Mouse (Mus musculus): ENCODE results near the gene Exosc7. TPM values are rescaled to one million over a fixed set of nuclear protein-coding genes. Genes with fewer than 3 reads are reported as not detected.

Exosc7 gene
- 98.0 and 105 TPM in 2 replicates for polyA plus RNA-seq (2015; fragmentation: Nextera tagmentation; extraction: Ambion mirVana)

- peak within 1 kb of the TSS; percentile 95 for H3K4me3 ChIP-seq (replicated peaks)
- WGBS = under 1% methylated on average over 79 of the region's 79 CpGs
- H3K27ac ChIP-seq (replicated peaks) = peak within 1 kb of the TSS; percentile 96
- H3K4me2 ChIP-seq (replicated peaks) = peak within 1 kb of the TSS; percentile 80
- H3K9me3 ChIP-seq (replicated peaks) = no peaks in the 10 kb centered on the region
- peak within 1 kb of the TSS; percentile 95 for H3K9ac ChIP-seq
- H3K36me3 ChIP-seq = peaks cover 15% of the 10 kb centered on the region; the same call in 1 of the 2 replicates
- H3K27me3 ChIP-seq = no peaks in the 10 kb centered on the region
- ATAC-seq (ENCODE audit: insufficient number of reproducible peaks, low FRiP score, low TSS enrichment, low read depth) = peak; percentile 93
- H3K4me1 ChIP-seq = peaks cover 21% of the 10 kb centered on the region
These were observed at the start of gene Exosc7, which contains the start of gene Zdhhc3 for GRCm38 (mm10) chr9:123112805-123113521. Exosc7 (plus strand) TSS chr9:123113215. Zdhhc3 (minus strand) TSS chr9:123113205.

- Histone ChIP-seq H3K4me1 (no peaks in the 10 kb centered on the region), H3K9me3 (replicated peaks) (no peaks in the 10 kb centered on the region), H3K4me3 (replicated peaks) (no peak overlapping the region), H3K27ac (replicated peaks) (no peak overlapping the region), H3K36me3 (peaks cover 76% of the 10 kb centered on the region), H3K27me3 (no peaks in the 10 kb centered on the region), H3K9ac (no peak overlapping the region), H3K4me2 (replicated peaks) (no peak overlapping the region)
- no peak for ATAC-seq (ENCODE audit: insufficient number of reproducible peaks, low FRiP score, low TSS enrichment, low read depth)
- 87% methylated on average over 5 of the region's 5 CpGs for WGBS
These were observed 33.9 kb upstream of the Exosc7 start for GRCm38 (mm10) chr9:123079149-123079548.

DNA sequence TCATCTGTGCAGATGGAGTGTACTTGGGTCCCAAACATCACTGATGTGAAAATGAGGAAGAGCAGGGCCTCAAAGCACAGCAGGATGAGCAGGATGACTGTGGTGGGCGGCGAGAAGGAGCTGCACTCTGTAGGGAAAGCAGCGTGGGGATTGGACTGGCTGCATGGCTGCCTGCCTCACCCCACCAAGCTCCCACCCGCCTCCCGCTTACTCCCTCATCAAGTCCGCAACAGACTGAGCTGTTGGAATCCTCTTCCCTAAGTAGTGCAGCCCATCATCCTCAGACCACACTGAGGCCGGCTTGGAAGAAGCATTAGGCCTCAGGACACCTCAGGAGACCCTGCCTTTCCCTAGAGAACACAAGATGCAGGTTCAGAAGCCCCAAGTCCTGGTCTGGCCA is 32.7 kb upstream of the Exosc7 start:
- H3K27me3 ChIP-seq = no peaks in the 10 kb centered on the region
- no peak overlapping the region for H3K4me2 ChIP-seq (replicated peaks)
- WGBS = 91% methylated on average over 7 of the region's 7 CpGs
- ATAC-seq (ENCODE audit: insufficient number of reproducible peaks, low FRiP score, low TSS enrichment, low read depth) = no peak
- H3K36me3 ChIP-seq = peaks cover 77% of the 10 kb centered on the region
- H3K4me3 ChIP-seq (replicated peaks) = no peak overlapping the region
- no peaks in the 10 kb centered on the region for H3K9me3 ChIP-seq (replicated peaks)
- no peak overlapping the region for H3K9ac ChIP-seq
- H3K4me1 ChIP-seq = no peaks in the 10 kb centered on the region
- no peak overlapping the region for H3K27ac ChIP-seq (replicated peaks)

DNA sequence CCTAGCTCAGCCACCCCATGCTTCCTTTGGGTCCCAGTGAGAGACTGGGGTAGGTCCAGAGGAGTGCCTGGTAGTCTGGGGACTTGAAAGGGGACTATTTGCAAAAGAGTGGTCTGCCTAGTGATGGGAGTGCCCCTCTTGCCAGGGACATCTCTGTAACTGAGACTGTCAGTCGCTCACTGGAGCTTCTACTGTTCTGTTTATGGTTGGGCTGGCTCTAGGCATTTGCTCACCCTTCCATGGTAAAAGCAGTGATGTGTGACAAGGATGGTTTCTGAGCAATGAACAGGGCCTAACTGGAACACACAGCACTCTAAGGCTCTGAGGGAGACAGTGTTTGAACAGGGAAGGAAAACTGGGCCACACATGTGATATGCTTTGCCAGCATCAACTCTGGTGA is 32.2 kb upstream of the Exosc7 start:
- 76% methylated on average over 1 of the region's 1 CpGs for WGBS
- ATAC-seq (ENCODE audit: insufficient number of reproducible peaks, low FRiP score, low TSS enrichment, low read depth) = no peak
- peaks cover 77% of the 10 kb centered on the region for H3K36me3 ChIP-seq

DNA sequence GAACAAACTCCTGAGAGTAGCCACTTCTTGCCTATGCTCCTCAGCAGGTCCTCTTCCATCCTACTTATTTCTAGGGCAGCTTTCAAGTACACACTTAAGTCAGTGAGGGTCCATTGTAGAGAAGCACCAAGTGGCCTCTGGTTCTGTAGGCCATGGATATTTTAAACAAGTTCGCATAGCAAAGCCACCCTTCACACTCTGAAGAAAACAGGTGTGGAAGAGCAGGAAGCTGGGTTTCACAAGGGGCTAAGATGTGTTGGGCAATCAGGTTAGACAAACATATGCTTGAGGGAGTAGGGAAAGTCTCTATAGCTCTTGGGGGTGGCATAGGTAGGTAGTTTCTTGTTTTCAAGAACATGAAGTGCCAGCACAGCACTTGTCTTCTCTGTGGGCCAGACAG is 27.6 kb upstream of the Exosc7 start:
- no peaks in the 10 kb centered on the region for H3K4me1 ChIP-seq
- H3K4me2 ChIP-seq (replicated peaks) = no peak overlapping the region
- ATAC-seq (ENCODE audit: insufficient number of reproducible peaks, low FRiP score, low TSS enrichment, low read depth) = no peak
- no peaks in the 10 kb centered on the region for H3K27me3 ChIP-seq
- no peak overlapping the region for H3K9ac ChIP-seq
- WGBS = 68% methylated on average over 1 of the region's 1 CpGs
- H3K4me3 ChIP-seq (replicated peaks) = no peak overlapping the region
- no peaks in the 10 kb centered on the region for H3K9me3 ChIP-seq (replicated peaks)
- no peak overlapping the region for H3K27ac ChIP-seq (replicated peaks)
- peaks cover 72% of the 10 kb centered on the region for H3K36me3 ChIP-seq

More for the DNA sequence above, 32.2 kb upstream of the Exosc7 start:
- Histone ChIP-seq H3K4me1 (no peaks in the 10 kb centered on the region), H3K9ac (no peak overlapping the region), H3K9me3 (replicated peaks) (no peaks in the 10 kb centered on the region), H3K27me3 (no peaks in the 10 kb centered on the region), H3K27ac (replicated peaks) (no peak overlapping the region), H3K4me2 (replicated peaks) (no peak overlapping the region), H3K4me3 (replicated peaks) (no peak overlapping the region)

DNA sequence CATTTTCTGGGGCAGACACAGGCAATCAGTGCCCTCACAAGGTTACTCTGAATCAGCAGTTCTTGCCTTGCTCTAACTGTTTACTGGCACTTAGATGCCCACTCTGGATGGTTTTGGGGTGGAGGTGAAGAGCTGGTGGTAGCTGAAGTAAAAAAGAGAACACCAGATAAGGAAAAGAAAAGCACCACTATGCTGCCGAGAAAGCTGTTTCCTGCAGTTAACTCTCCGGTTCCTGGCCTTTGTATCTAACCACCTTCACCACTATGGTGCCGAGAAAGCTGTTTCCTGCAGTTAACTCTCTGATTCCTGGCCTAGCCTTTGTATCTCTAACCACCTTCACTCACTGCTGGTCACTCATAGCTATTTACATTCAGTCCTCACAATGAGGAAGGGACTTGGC is 25.5 kb upstream of the Exosc7 start:
- Histone ChIP-seq H3K4me1 (no peaks in the 10 kb centered on the region), H3K9ac (no peak overlapping the region), H3K27me3 (no peaks in the 10 kb centered on the region), H3K9me3 (replicated peaks) (no peaks in the 10 kb centered on the region), H3K4me2 (replicated peaks) (no peak overlapping the region), H3K36me3 (peaks cover 74% of the 10 kb centered on the region), H3K27ac (replicated peaks) (no peak overlapping the region), H3K4me3 (replicated peaks) (no peak overlapping the region)
- ATAC-seq (ENCODE audit: insufficient number of reproducible peaks, low FRiP score, low TSS enrichment, low read depth) = no peak
- 73% methylated on average over 3 of the region's 3 CpGs for WGBS

GRCm38 (mm10) chr9:123090844-123091243 is 22.2 kb upstream of the Exosc7 start:
- no peak overlapping the region for H3K27ac ChIP-seq (replicated peaks)
- no peak overlapping the region for H3K9ac ChIP-seq
- no peak overlapping the region for H3K4me2 ChIP-seq (replicated peaks)
- WGBS = 83% methylated on average over 4 of the region's 4 CpGs
- H3K9me3 ChIP-seq (replicated peaks) = no peaks in the 10 kb centered on the region
- H3K27me3 ChIP-seq = no peaks in the 10 kb centered on the region
- ATAC-seq (ENCODE audit: insufficient number of reproducible peaks, low FRiP score, low TSS enrichment, low read depth) = no peak
- H3K36me3 ChIP-seq = peaks cover 64% of the 10 kb centered on the region
- no peaks in the 10 kb centered on the region for H3K4me1 ChIP-seq
- no peak overlapping the region for H3K4me3 ChIP-seq (replicated peaks)

GRCm38 (mm10) chr9:123099631-123100455 is 13.2 kb upstream of the Exosc7 start:
- H3K4me1 ChIP-seq = no peaks in the 10 kb centered on the region
- no peaks in the 10 kb centered on the region for H3K9me3 ChIP-seq (replicated peaks)
- H3K4me3 ChIP-seq (replicated peaks) = no peak overlapping the region
- H3K4me2 ChIP-seq (replicated peaks) = no peak overlapping the region
- no peak for ATAC-seq (ENCODE audit: insufficient number of reproducible peaks, low FRiP score, low TSS enrichment, low read depth)
- no peaks in the 10 kb centered on the region for H3K27me3 ChIP-seq
- WGBS = 91% methylated on average over 16 of the region's 16 CpGs
- peaks cover 61% of the 10 kb centered on the region for H3K36me3 ChIP-seq
- H3K9ac ChIP-seq = no peak overlapping the region
- no peak overlapping the region for H3K27ac ChIP-seq (replicated peaks)

DNA sequence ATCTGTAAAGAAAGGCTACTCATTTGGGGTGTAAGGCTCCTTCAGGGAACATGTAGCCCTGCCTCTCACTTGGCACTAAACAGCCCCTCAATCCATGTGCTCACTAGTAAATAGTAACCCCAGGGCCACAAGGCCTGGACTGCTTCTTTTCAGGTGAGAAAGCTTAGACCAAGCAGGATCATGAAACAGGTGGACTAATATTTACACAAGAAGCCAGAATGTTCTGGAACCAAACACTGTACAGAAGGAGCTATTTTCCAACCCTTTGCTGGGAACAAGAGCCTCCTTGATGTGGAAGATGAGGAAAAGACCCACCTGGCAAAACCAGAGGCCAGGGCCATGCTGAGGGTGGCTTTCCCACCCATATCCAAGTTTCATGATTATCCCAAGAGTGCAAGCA is 9.6 kb upstream of the Exosc7 start:
- H3K27ac ChIP-seq (replicated peaks) = no peak overlapping the region
- no peak overlapping the region for H3K4me3 ChIP-seq (replicated peaks)
- no peaks in the 10 kb centered on the region for H3K9me3 ChIP-seq (replicated peaks)
- H3K4me2 ChIP-seq (replicated peaks) = no peak overlapping the region
- H3K36me3 ChIP-seq = peaks cover 34% of the 10 kb centered on the region
- no peak overlapping the region for H3K9ac ChIP-seq
- ATAC-seq (ENCODE audit: insufficient number of reproducible peaks, low FRiP score, low TSS enrichment, low read depth) = no peak
- no peaks in the 10 kb centered on the region for H3K27me3 ChIP-seq
- H3K4me1 ChIP-seq = no peaks in the 10 kb centered on the region

- no peaks in the 10 kb centered on the region for H3K27me3 ChIP-seq
- no peak overlapping the region for H3K4me2 ChIP-seq (replicated peaks)
- no peak overlapping the region for H3K9ac ChIP-seq
- no peaks in the 10 kb centered on the region for H3K4me1 ChIP-seq
- H3K27ac ChIP-seq (replicated peaks) = 0 out of 2 replicates have a peak overlapping the region, but pooled peaks have one; percentile 7
- ATAC-seq (ENCODE audit: insufficient number of reproducible peaks, low FRiP score, low TSS enrichment, low read depth) = no peak
- H3K36me3 ChIP-seq = peaks cover 25% of the 10 kb centered on the region
- no peaks in the 10 kb centered on the region for H3K9me3 ChIP-seq (replicated peaks)
- no peak overlapping the region for H3K4me3 ChIP-seq (replicated peaks)
These were observed 8.7 kb upstream of the Exosc7 start for GRCm38 (mm10) chr9:123104362-123104761.

DNA sequence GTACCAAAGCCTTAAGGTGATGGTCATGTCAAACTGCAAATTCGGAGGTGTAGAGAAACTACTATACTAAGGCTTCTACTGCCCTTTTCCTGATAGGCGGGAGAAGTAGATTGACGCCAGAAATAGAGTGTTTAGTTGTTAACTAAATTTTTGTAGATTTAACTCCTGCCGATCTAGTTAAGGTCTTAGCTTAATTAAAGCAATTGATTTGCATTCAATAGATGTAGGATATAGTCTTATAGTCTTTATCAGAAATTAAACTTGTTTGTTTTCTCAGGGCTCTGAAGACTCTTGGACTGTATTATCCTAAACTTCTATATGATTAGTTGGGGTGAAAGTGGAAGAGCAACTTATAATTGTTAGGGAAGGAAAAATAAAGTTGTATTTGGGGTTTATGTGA is 5.8 kb upstream of the Exosc7 start:
- no peak for ATAC-seq (ENCODE audit: insufficient number of reproducible peaks, low FRiP score, low TSS enrichment, low read depth)

More for the DNA sequence above, 5.8 kb upstream of the Exosc7 start:
- Histone ChIP-seq H3K4me3 (replicated peaks) (no peak overlapping the region), H3K4me1 (peaks cover 11% of the 10 kb centered on the region), H3K9me3 (replicated peaks) (no peaks in the 10 kb centered on the region), H3K4me2 (replicated peaks) (no peak overlapping the region), H3K27me3 (no peaks in the 10 kb centered on the region), H3K27ac (replicated peaks) (no peak overlapping the region), H3K9ac (no peak overlapping the region), H3K36me3 (peaks cover 8% of the 10 kb centered on the region; the same call in 1 of the 2 replicates)
- WGBS = 87% methylated on average over 4 of the region's 4 CpGs

Data from embryonic facial prominence, embryonic 15.5 days (tissue).